Mouse (Mus musculus): ENCODE data around the gene Pogz.

GRCm38 (mm10) chr3:94882579-94882978 lies 45.2 kb downstream of the Pogz start:
- TF ChIP-seq EP300 (IDR thresholded peaks at IDR 0.05; ENCODE audit: low read depth) (no peak), CTCF (IDR thresholded peaks at IDR 0.05; ENCODE audit: low read depth) (no peak)
